Mouse (Mus musculus) CH12.LX (cell line): ENCODE data around the gene Tmem54. TPM values are rescaled to one million over a fixed set of nuclear protein-coding genes. Genes with fewer than 3 reads are reported as not detected.

Experiments used
- DNase-seq: peaks from one replicate; pipeline ENCODE4 v3.0.0-alpha.2; 2013; ENCODE audit errors: extremely low read depth
- H3K27ac ChIP-seq: 2 replicates; pipeline ENCODE4 v1.5.1; 2012; ENCODE audit warnings: low read depth, mild to moderate bottlenecking, control low read depth, moderate library complexity; ENCODE audit not compliant: insufficient read depth
- H3K27me3 ChIP-seq: replicated peaks from 2 replicates; pipeline ENCODE3; 2012; ENCODE audit warnings: inconsistent platforms
- H3K36me3 ChIP-seq, 2 experiments: replicated peaks in 1 of 2; 2 replicates each; pipeline versions ENCODE3 to v1.6.1; 2012; ENCODE audit warnings: inconsistent platforms in 1 of 2, low read length in 1 of 2, mild to moderate bottlenecking in 1 of 2, mixed read lengths in 1 of 2, moderate library complexity in 1 of 2; ENCODE audit not compliant: control insufficient read depth in 1 of 2, insufficient read depth in 1 of 2
- H3K4me1 ChIP-seq, 2 experiments: 2 replicates each; pipeline ENCODE4 v1.6.1; 2012; ENCODE audit warnings: inconsistent platforms in 1 of 2, moderate library complexity in 1 of 2; ENCODE audit not compliant: insufficient read depth in 2 of 2, control insufficient read depth in 1 of 2
- H3K4me2 ChIP-seq: 2 replicates; pipeline ENCODE4 v1.6.1; 2012; ENCODE audit warnings: low read depth, mild to moderate bottlenecking, control low read depth; ENCODE audit not compliant: poor library complexity, insufficient read depth, severe bottlenecking
- H3K4me3 ChIP-seq, 3 experiments: fragments of 150-350 bp in 1 of 3; sonication (generic) in 1 of 3; replicated peaks in 1 of 3; 2 replicates each; pipeline versions ENCODE3 to v1.5.1; 2011 to 2012; ENCODE audit warnings: low read depth in 2 of 3, low read length in 2 of 3, mild to moderate bottlenecking in 2 of 3, moderate library complexity in 2 of 3, control low read depth in 1 of 3, improper control_type of control experiment in 1 of 3, inconsistent platforms in 1 of 3, mixed read lengths in 1 of 3; ENCODE audit not compliant: poor library complexity in 1 of 3
- H3K79me2 ChIP-seq: replicated peaks from 2 replicates; pipeline ENCODE4 v1.6.1; 2012; ENCODE audit warnings: mild to moderate bottlenecking, moderate library complexity; ENCODE audit not compliant: control insufficient read depth, poor library complexity, insufficient read depth, severe bottlenecking; ENCODE audit errors: extremely low read depth
- H3K9ac ChIP-seq: 2 replicates; pipeline ENCODE4 v1.6.1; 2012; ENCODE audit warnings: low read depth, mild to moderate bottlenecking, control low read depth, moderate library complexity; ENCODE audit not compliant: insufficient read depth
- H3K9me3 ChIP-seq: replicated peaks from 2 replicates; pipeline ENCODE3; 2012; ENCODE audit warnings: low read length, inconsistent platforms, mixed read lengths
- CHD1 ChIP-seq: IDR thresholded peaks from 2 replicates; pipeline ENCODE4 v1.6.1; 2012; ENCODE audit warnings: low read depth, low read length, improper control_type of control experiment, inconsistent platforms
- CHD2 ChIP-seq: IDR thresholded peaks from 2 replicates; pipeline ENCODE4 v1.6.1; 2011; ENCODE audit warnings: low read length, improper control_type of control experiment
- EP300 ChIP-seq: IDR thresholded peaks from 2 replicates; pipeline ENCODE4 v1.6.1; 2011; ENCODE audit warnings: low read length, improper control_type of control experiment
- GABPA ChIP-seq: IDR thresholded peaks from 2 replicates; pipeline ENCODE4 v1.6.1; 2012; ENCODE audit warnings: low read depth, low read length, improper control_type of control experiment, inconsistent platforms; ENCODE audit not compliant: insufficient replicate concordance
- HCFC1 ChIP-seq: IDR thresholded peaks from 2 replicates; pipeline ENCODE4 v1.6.1; 2012; ENCODE audit warnings: low read depth, mild to moderate bottlenecking, inconsistent platforms, low read length, improper control_type of control experiment
- JUN ChIP-seq: IDR thresholded peaks from 2 replicates; pipeline ENCODE4 v1.6.1; 2011; ENCODE audit warnings: low read depth, mild to moderate bottlenecking, low read length, improper control_type of control experiment, moderate library complexity; ENCODE audit not compliant: insufficient read depth
- KAT2A ChIP-seq: IDR thresholded peaks from 2 replicates; pipeline ENCODE4 v1.6.1; 2012; ENCODE audit warnings: low read length, improper control_type of control experiment, inconsistent platforms; ENCODE audit not compliant: insufficient replicate concordance
- MAFK ChIP-seq: IDR thresholded peaks from 2 replicates; pipeline ENCODE4 v1.6.1; 2011; ENCODE audit warnings: low read length, improper control_type of control experiment; ENCODE audit not compliant: insufficient replicate concordance
- MAZ ChIP-seq: IDR thresholded peaks from 2 replicates; pipeline ENCODE4 v1.6.1; 2012; ENCODE audit warnings: low read depth, mild to moderate bottlenecking, inconsistent platforms, low read length, improper control_type of control experiment, moderate library complexity
- MXI1 ChIP-seq: IDR thresholded peaks from 2 replicates; pipeline ENCODE4 v1.6.1; 2011; ENCODE audit warnings: mild to moderate bottlenecking, low read depth, low read length, improper control_type of control experiment
- MYC ChIP-seq: IDR thresholded peaks from 2 replicates; pipeline ENCODE4 v1.6.1; 2011; ENCODE audit warnings: low read depth, mild to moderate bottlenecking, improper control_type of control experiment, low read length
- PAX5 ChIP-seq: IDR thresholded peaks from 2 replicates; pipeline ENCODE4 v1.6.1; 2012; ENCODE audit warnings: low read length, inconsistent platforms, mixed read lengths
- RCOR1 ChIP-seq: conservative IDR thresholded peaks from 2 replicates; pipeline ENCODE4 v1.6.1; 2012; ENCODE audit warnings: low read depth, mild to moderate bottlenecking, inconsistent platforms, low read length, improper control_type of control experiment
- SIN3A ChIP-seq: IDR thresholded peaks from 2 replicates; pipeline ENCODE4 v1.6.1; 2012; ENCODE audit warnings: low read length, improper control_type of control experiment, inconsistent platforms
- TCF12 ChIP-seq: IDR thresholded peaks from 2 replicates; pipeline ENCODE4 v1.6.1; 2014; ENCODE audit warnings: low read depth, mild to moderate bottlenecking, inconsistent platforms, low read length, improper control_type of control experiment
- USF1 ChIP-seq: IDR thresholded peaks from 2 replicates; pipeline ENCODE4 v1.6.1; 2014; ENCODE audit warnings: low read depth, mild to moderate bottlenecking, inconsistent platforms, low read length, improper control_type of control experiment
- ZMIZ1 ChIP-seq: IDR thresholded peaks from 2 replicates; pipeline ENCODE4 v1.6.1; 2012; ENCODE audit warnings: low read depth, mild to moderate bottlenecking, inconsistent platforms, low read length, improper control_type of control experiment
- dilution Hi-C: fragments of 300-500 bp; cut with MboI; formaldehyde crosslinking; loops from 2 replicates; pipeline ENCODE4 v1.14.3; 2020; ENCODE audit warnings: low sequenced_read_pairs; ENCODE audit not compliant: extremely low pct_unique_long_range_greater_than_20kb, extremely low pct_ligation_motif_present
- in situ Hi-C: fragments of 300-500 bp; cut with MboI; formaldehyde crosslinking; loops from 3 replicates; pipeline ENCODE4 v1.14.3; 2019; ENCODE audit warnings: low sequenced_read_pairs, low pct_ligation_motif_present, low pct_unique_long_range_greater_than_20kb, mixed read lengths
- polyA plus RNA-seq: library from polyadenylated mRNA; unstranded; fragments of >175 nt; gene quantifications from 2 replicates; pipeline ENCODE4 v1.2.1, GENCODE M21; 2012; ENCODE audit warnings: low read depth; ENCODE audit not compliant: insufficient read length
- total RNA-seq, 2 experiments: library from RNA; depleted of rRNA; stranded (reverse); fragments of 300-350 nt in 1 of 2; fragments of >200 nt in 1 of 2; gene quantifications; 2 replicates each; pipeline ENCODE4 v1.2.3; 2012 to 2014

Tmem54 gene
- total and polyA plus RNA-seq, 3 experiments = not detected

- Histone ChIP-seq H3K79me2 (no peaks in the 10 kb centered on the region), H3K4me2 (no peak overlapping the region), H3K4me3 (no peak overlapping the region), H3K36me3 (peaks cover 63 to 92% of the 10 kb centered on the region in 2 experiments), H3K9ac (no peak overlapping the region), H3K9me3 (no peaks in the 10 kb centered on the region), H3K27ac (no peak overlapping the region), H3K27me3 (no peaks in the 10 kb centered on the region), H3K4me1 (peaks cover 0 to 9% of the 10 kb centered on the region in 2 experiments; a peak in 1 of 4 replicates)
- in situ Hi-C loops = loop anchor here (5.0 to 10.0 kb wide), 2 partner anchors 64 to 102 kb away; no protein-coding TSS in a partner anchor
- dilution Hi-C loops = no loop called here
- no peak for DNase-seq
- TF ChIP-seq RCOR1 (no peak), PAX5 (no peak), CHD1 (no peak), MYC (no peak)
These were observed 26.2 kb upstream of the Tmem54 start for GRCm38 (mm10) chr4:129079126-129079525.

GRCm38 (mm10) chr4:129081041-129081440 lies 24.3 kb upstream of the Tmem54 start:
- TF ChIP-seq EP300 = no peak
- TF ChIP-seq MYC = no peak
- TF ChIP-seq GABPA = no peak
- TF ChIP-seq RCOR1 = no peak
- TF ChIP-seq SIN3A = no peak
- TF ChIP-seq USF1 = no peak
- TF ChIP-seq CHD2 = no peak
- TF ChIP-seq MAZ = no peak
- TF ChIP-seq MAFK = no peak
- no peak for TF ChIP-seq JUN
- no peak for TF ChIP-seq KAT2A
- no peak for TF ChIP-seq MXI1
- no peak for TF ChIP-seq HCFC1
- no peak for TF ChIP-seq TCF12
- no peak for TF ChIP-seq ZMIZ1
- in situ Hi-C loops (loop anchor here (10.0 kb wide), 1 partner anchor 366 kb away; no protein-coding TSS in a partner anchor), dilution Hi-C loops (no loop called here)
- no peak overlapping the region for H3K9ac ChIP-seq
- no peaks in the 10 kb centered on the region for H3K9me3 ChIP-seq
- DNase-seq = no peak
- H3K4me1 ChIP-seq = peaks cover 0 to 9% of the 10 kb centered on the region in 2 experiments; a peak in 1 of 4 replicates
- no peak overlapping the region for H3K4me3 ChIP-seq
- H3K79me2 ChIP-seq = no peaks in the 10 kb centered on the region
- no peak overlapping the region for H3K4me2 ChIP-seq
- H3K27ac ChIP-seq = no peak overlapping the region
- H3K27me3 ChIP-seq = no peaks in the 10 kb centered on the region
- H3K36me3 ChIP-seq = peaks cover 53 to 91% of the 10 kb centered on the region in 2 experiments
